14 mouse cellular contexts compared by ENCODE assay signal in genomic region chr13:58311351-58311750, GRCm38 (mm10). TPM values are rescaled to one million over a fixed set of nuclear protein-coding genes. Genes with fewer than 3 reads are reported as not detected.
DNase-seq lines count a peak whose midpoint lies in the region; ATAC-seq and TF ChIP-seq lines count a peak whose summit lies in the region.
"Had no signal": no experiment of that assay in that cellular context is flagged by ENCODE, and none has a peak within 500 bp of the region (broad histone marks: within the 10 kb centered on the region; RNA-seq: fewer than 3 reads in every experiment).

No protein-coding gene starts in this region.

- H3K4me3 ChIP-seq in midbrain, postnatal 0 days (ENCODE audit: low read depth, low read length), result no peak overlapping the region
- no peak overlapping the region for H3K4me3 ChIP-seq in midbrain, embryonic 14.5 days (replicated peaks; ENCODE audit: low read depth, low read length)
- no peak overlapping the region for H3K4me3 ChIP-seq in forebrain, embryonic 12.5 days (replicated peaks)
- H3K4me3 ChIP-seq: erythroblast, embryonic 14.5 days; heart, adult 2 months; limb, embryonic 10.5 days; liver, embryonic 15.5 days had no signal

- no peak overlapping the region for H3K4me2 ChIP-seq in midbrain, postnatal 0 days (ENCODE audit: low read depth, low read length, poor library complexity, severe bottlenecking)
- no peak overlapping the region for H3K4me2 ChIP-seq in midbrain, embryonic 14.5 days (ENCODE audit: low read length)
- H3K4me2 ChIP-seq in forebrain, embryonic 12.5 days, result no peak overlapping the region
- H3K4me2 ChIP-seq: liver, embryonic 15.5 days had no signal

- no peak overlapping the region for H3K27ac ChIP-seq in midbrain, postnatal 0 days (ENCODE audit: low read depth, low read length)
- H3K27ac ChIP-seq in midbrain, embryonic 14.5 days (replicated peaks; ENCODE audit: low read depth, low read length), result no peak overlapping the region
- no peak overlapping the region for H3K27ac ChIP-seq in forebrain, embryonic 12.5 days
- H3K27ac ChIP-seq: heart, adult 2 months; limb, embryonic 10.5 days; liver, embryonic 15.5 days had no signal

- H3K9me3 ChIP-seq in midbrain, postnatal 0 days (ENCODE audit: low read length), result no peaks in the 10 kb centered on the region
- H3K9me3 ChIP-seq in midbrain, embryonic 14.5 days (ENCODE audit: control insufficient read depth, low read length), result no peaks in the 10 kb centered on the region
- H3K9me3 ChIP-seq in forebrain, embryonic 12.5 days, result no peaks in the 10 kb centered on the region
- H3K9me3 ChIP-seq: limb, embryonic 10.5 days; liver, embryonic 15.5 days had no signal

- WGBS in midbrain, postnatal 0 days, result 53% methylated on average over 3 of the region's 3 CpGs
- 50% methylated on average over 3 of the region's 3 CpGs for WGBS in midbrain, embryonic 14.5 days
- 60% methylated on average over 3 of the region's 3 CpGs for WGBS in forebrain, embryonic 12.5 days

- no peak overlapping the region for H3K9ac ChIP-seq in midbrain, postnatal 0 days (replicated peaks; ENCODE audit: low read length, poor library complexity, severe bottlenecking)
- H3K9ac ChIP-seq in midbrain, embryonic 14.5 days (replicated peaks; ENCODE audit: low read length), result no peak overlapping the region
- no peak overlapping the region for H3K9ac ChIP-seq in forebrain, embryonic 12.5 days
- H3K9ac ChIP-seq: liver, embryonic 15.5 days had no signal

- no peak for ATAC-seq in midbrain, postnatal 0 days (ENCODE audit: low FRiP score)
- no peak for ATAC-seq in midbrain, embryonic 14.5 days (ENCODE audit: low FRiP score, low TSS enrichment)
- ATAC-seq in forebrain, embryonic 12.5 days (ENCODE audit: low FRiP score), result no peak
- ATAC-seq in erythroid progenitor cell, adult 5-6 weeks (replicated peaks; ENCODE audit: low FRiP score, poor library complexity, severe bottlenecking), result no peak

- TF ChIP-seq CTCF in midbrain, postnatal 0 days (IDR thresholded peaks at IDR 0.05), result peak; percentile 18; the same call in 1 of the 2 replicates

- no peaks in the 10 kb centered on the region for H3K36me3 ChIP-seq in midbrain, postnatal 0 days (ENCODE audit: insufficient read depth, low read length)
- no peaks in the 10 kb centered on the region for H3K36me3 ChIP-seq in midbrain, embryonic 14.5 days (ENCODE audit: control insufficient read depth, insufficient read depth, low read length)
- H3K36me3 ChIP-seq in forebrain, embryonic 12.5 days (replicated peaks), result no peaks in the 10 kb centered on the region
- H3K36me3 ChIP-seq: limb, embryonic 10.5 days; liver, embryonic 15.5 days had no signal

- peak; percentile 18 to 58 for DNase-seq in cerebellum, postnatal 14 days
- no peak for DNase-seq in cerebellum, postnatal 36 days
- DNase-seq in midbrain, postnatal 0 days (ENCODE audit: low spot score), result no peak
- no peak for DNase-seq in midbrain, embryonic 14.5 days
- peak; percentile 14 for DNase-seq in embryo, embryonic 10.5 days (ENCODE audit: low spot score)
- peak; percentile 16 for DNase-seq in lung, postnatal 36 days
- DNase-seq: heart, adult 2 months; retina, postnatal 1 day; thymus, adult 2 months had no signal

- no peaks in the 10 kb centered on the region for H3K4me1 ChIP-seq in midbrain, postnatal 0 days (ENCODE audit: insufficient read depth, low read length)
- H3K4me1 ChIP-seq in midbrain, embryonic 14.5 days (ENCODE audit: control insufficient read depth, insufficient read depth, low read length), result no peaks in the 10 kb centered on the region
- no peaks in the 10 kb centered on the region for H3K4me1 ChIP-seq in forebrain, embryonic 12.5 days
- H3K4me1 ChIP-seq: limb, embryonic 10.5 days; liver, embryonic 15.5 days had no signal

- H3K27me3 ChIP-seq in midbrain, postnatal 0 days (ENCODE audit: insufficient read depth, low read length), result no peaks in the 10 kb centered on the region
- H3K27me3 ChIP-seq in midbrain, embryonic 14.5 days (ENCODE audit: control insufficient read depth, insufficient read depth, low read length), result no peaks in the 10 kb centered on the region
- no peaks in the 10 kb centered on the region for H3K27me3 ChIP-seq in forebrain, embryonic 12.5 days
- H3K27me3 ChIP-seq: liver, embryonic 15.5 days had no signal

RNA-seq across cellular contexts. Expression of gene Gkap1, which starts 35.9 kb away (rescaled TPM):
- total RNA-seq in midbrain, postnatal 0 days (2014; rRNA removed), result 18.1 and 35.4 TPM in 2 replicates
- polyA plus RNA-seq in midbrain, postnatal 0 days (2015; fragmentation: Nextera tagmentation; extraction: Ambion mirVana), result 32.6 and 40.2 TPM in 2 replicates
- 25.2 TPM in 2 replicates for polyA plus RNA-seq in midbrain, embryonic 14.5 days (2014; fragmentation: Nextera tagmentation; extraction: Ambion mirVana)
- 40.7 and 48.6 TPM in 2 replicates for polyA plus RNA-seq in forebrain, embryonic 12.5 days (2016; fragmentation: Nextera tagmentation; extraction: Ambion mirVana)
- total RNA-seq in erythroid progenitor cell, adult 5-6 weeks (2015; ENCODE audit: low replicate concordance), result not detected in 2 replicates
- total RNA-seq in erythroid progenitor cell, adult 5-6 weeks (2017; ENCODE audit: low replicate concordance), result 0.30 and 1.9 TPM in 2 replicates

RNA-seq across cellular contexts. Expression of gene Kif27, which starts 47.6 kb away (rescaled TPM):
- total RNA-seq in midbrain, postnatal 0 days (2014; rRNA removed), result 2.6 and 6.3 TPM in 2 replicates
- polyA plus RNA-seq in midbrain, postnatal 0 days (2015; fragmentation: Nextera tagmentation; extraction: Ambion mirVana), result 1.5 and 1.8 TPM in 2 replicates
- polyA plus RNA-seq in midbrain, embryonic 14.5 days (2014; fragmentation: Nextera tagmentation; extraction: Ambion mirVana), result 1.3 and 2.3 TPM in 2 replicates
- 1.7 TPM in 2 replicates for polyA plus RNA-seq in forebrain, embryonic 12.5 days (2016; fragmentation: Nextera tagmentation; extraction: Ambion mirVana)
- not detected in 2 replicates for total RNA-seq in erythroid progenitor cell, adult 5-6 weeks (2015; ENCODE audit: low replicate concordance)
- total RNA-seq in erythroid progenitor cell, adult 5-6 weeks (2017; ENCODE audit: low replicate concordance), result not detected in 2 replicates

Comparison
In these comparisons a context has a peak if more than half of its experiments do, and no peak if none do; other contexts are left out.
1. DNase-seq: peak in cerebellum, postnatal 14 days (2 of 2), embryo, embryonic 10.5 days (single experiment) and lung, postnatal 36 days (single experiment); none in cerebellum, postnatal 36 days (0 of 2), midbrain, postnatal 0 days (single experiment) and midbrain, embryonic 14.5 days (single experiment).